Mouse (Mus musculus) pancreas, adult 10 weeks (tissue): Measurements from ENCODE around the gene Ets2. TPM values are rescaled to one million over a fixed set of nuclear protein-coding genes. Genes with fewer than 3 reads are reported as not detected.

Experiments
- polyA plus RNA-seq: library from polyadenylated mRNA; stranded (reverse); fragments of 350-450 nt; fragmentation: Illumina TruSeq; extraction: RNeasy Lipid Tissue Mini Kit (QIAGEN cat#74804); gene quantifications from one replicate; pipeline ENCODE4 v1.2.3, GENCODE M21; 2015; ENCODE audit warnings: low read depth, low replicate concordance; ENCODE audit not compliant: insufficient read depth

Ets2 gene
- 16.8 TPM for polyA plus RNA-seq

DNA sequence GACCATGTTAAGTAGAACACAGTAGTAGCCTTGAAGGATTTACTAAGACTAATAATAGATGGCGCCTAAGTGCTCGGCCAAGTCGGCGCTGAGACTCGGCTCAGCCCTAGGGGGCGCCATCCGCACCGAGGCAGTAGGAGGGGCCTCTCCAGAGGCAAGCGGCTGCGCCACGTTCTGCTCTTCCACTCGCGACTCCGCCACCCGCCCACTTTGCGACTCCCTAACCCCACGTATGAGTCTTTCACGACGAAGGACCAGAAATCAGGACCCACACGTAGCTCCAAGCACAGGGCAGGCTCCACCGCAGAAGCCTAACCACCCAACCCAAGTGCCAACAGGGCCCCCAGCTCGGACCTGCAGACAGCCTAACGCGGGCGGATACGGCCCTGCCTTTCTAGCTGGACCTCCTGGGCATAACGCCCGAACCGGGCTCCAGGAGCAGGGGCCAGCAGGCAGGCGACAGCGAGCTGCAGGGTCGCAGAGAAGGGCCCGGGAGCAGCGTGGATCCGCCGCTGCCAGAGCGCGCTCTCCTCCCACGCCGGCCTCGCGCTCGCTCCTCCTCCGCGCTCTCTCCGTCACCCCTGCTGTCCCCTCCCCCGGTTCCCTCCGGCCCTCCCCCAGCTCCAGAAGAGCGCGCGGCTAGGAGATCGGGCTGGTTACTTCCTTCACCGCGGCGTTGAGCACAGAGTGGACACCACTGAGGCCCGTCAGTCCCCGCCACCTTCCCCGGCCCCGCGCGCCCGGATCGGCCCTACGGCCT is at the start of gene Ets2:
TSS of gene Ets2 (plus strand) at position 274 of the 760 bp plus-strand sequence.

Other genes with a start within 250 kb of the Ets2 start
- gene Erg, start 115.5 kb upstream of the Ets2 start, polyA plus RNA-seq, result 5.9 TPM